Mouse (Mus musculus): ENCODE measurements around the gene Zmynd12.

The Zmynd12 gene

DNA sequence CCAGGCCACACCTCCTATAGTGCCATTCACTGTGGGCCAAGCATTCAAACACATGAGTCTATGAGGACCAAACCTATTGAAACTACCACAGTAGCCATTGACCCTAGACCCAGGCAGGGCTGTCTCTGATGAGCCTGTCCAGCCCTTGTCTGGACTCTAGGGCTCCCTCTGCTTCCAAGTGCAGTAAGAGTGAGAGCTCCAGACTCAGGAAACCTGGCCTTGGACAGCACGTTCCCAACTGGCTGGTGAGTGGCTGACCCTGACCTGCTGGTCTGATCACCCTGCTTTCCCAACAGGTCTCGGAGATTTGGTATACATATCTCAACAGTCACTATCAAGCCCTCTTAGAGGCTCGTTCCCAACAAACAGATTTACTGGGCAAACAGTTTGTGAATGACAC is 25.2 kb downstream of the Zmynd12 start:
- no peak for DNase-seq (ENCODE audit: low spot score)

DNA sequence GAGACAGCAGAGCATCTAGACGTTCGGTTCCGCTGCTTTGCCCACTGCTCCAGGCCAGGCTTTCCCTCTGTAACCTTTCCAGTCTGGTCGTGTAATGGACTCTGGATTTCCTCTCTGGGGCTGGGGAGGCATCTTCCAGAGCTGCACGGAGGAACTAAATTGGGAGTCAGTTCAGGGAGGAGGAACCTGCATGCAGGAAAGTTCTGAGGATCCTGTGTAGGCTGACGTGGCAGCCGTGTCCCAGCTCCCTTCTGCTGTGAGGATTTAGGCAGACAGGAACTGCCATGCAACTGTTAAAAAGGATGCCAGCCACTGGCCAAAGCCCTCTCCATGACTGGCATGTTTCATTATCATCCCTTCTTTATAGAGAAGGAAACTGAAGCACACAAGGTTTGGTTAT is 27.8 kb downstream of the Zmynd12 start:
- DNase-seq (ENCODE audit: low spot score): no peak

DNA sequence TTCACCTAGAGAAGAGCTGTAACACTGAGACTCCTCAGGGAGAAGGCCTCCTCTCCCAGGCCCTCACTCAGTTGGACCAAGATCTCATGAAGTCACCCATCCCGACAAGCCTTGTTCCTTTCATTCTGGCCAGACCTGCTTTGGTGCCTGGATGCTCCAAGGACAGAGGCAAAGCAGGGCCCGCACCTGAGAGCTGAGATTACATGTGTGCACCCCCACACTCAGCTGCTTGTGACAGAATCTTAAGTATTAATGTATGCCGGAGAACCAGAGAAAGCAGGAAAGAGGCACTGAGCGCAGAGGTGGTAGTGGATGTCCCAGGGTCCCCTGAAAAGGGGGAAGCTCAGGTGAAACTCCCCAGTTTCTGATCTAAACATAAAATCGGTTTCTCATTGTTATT is 30.5 kb downstream of the Zmynd12 start:
- DNase-seq (ENCODE audit: low spot score): no peak

DNA sequence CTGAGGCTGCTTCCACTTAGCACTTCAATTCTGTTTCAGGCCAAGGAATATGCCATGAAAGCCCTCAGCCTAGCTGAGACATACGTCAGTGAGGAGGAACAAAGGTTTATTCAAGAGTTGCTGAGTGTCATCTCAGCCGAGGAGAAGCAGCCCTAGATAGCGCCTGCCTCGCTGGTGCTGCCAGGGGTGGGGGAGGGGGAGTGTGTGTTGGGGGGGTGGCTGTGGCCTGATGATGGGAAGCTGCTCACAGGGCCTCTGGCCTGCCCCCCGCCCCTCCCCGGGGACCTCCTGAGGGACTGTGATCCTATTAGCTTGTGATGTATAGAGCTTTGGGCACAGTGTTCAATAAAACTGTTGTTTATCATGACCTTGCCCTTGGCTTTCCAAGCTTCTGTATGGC is 30.9 kb downstream of the Zmynd12 start:
- DNase-seq (ENCODE audit: low spot score): no peak

DNA sequence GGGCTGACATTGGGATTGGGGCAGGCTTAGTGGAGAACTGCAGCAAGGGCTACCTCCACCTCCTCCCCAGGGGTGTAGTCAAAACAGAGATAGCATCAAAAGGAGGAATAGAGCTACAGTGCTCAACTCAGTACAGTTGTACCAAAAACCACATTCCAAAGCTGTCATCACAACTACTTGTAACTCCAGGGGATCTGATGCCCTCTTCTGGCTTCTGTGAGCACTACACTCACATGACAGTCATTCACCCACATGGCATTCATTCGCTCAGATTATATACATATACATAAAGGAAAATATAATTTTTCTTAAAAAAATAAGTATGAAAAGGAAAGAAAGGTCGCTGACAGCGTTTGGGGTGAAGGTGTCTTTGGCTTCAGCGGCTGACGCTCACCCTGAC is 37.7 kb downstream of the Zmynd12 start:
- DNase-seq (ENCODE audit: low spot score): no peak

DNA sequence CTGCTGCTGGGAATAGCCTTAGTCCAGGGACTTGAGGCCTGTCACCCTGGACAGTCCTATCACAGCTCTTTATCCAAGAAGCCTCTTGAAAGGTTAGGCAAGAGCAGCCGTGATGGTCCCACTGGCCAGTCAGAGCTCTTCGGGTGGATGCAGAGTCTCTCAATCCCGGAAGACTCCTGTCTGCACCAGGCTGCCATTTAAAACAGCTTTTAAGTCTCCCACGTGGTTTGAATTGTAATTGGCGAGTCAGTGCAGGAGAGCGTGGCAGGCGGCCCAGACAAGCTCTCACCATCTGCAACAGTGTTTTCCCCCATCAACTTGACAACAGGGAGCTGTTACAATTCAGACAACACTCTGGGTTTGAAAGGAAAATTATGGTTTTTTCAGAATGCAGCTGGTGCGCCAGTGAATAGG is 38.1 kb downstream of the Zmynd12 start:
- no peak for DNase-seq (ENCODE audit: low spot score)

DNA sequence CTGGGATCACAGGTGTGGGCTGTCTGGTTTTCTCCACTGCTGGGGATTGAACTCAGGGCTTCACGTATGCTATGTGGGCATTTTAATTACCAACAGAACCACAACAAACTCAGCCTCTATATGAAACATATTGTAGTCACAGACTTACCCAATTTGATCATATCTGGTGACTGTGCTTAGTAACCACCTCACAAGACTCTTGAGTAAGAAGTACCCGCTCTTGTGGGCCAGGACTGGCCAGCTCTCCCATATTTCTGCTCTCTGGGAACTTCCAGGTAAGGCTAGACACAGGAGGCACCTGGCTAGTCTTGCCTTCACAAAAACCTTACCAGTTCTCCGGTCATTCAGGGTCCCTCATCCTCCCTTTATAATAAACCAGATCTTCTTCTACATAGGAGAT is 39.8 kb downstream of the Zmynd12 start:
- no peak for DNase-seq (ENCODE audit: low spot score)

DNA sequence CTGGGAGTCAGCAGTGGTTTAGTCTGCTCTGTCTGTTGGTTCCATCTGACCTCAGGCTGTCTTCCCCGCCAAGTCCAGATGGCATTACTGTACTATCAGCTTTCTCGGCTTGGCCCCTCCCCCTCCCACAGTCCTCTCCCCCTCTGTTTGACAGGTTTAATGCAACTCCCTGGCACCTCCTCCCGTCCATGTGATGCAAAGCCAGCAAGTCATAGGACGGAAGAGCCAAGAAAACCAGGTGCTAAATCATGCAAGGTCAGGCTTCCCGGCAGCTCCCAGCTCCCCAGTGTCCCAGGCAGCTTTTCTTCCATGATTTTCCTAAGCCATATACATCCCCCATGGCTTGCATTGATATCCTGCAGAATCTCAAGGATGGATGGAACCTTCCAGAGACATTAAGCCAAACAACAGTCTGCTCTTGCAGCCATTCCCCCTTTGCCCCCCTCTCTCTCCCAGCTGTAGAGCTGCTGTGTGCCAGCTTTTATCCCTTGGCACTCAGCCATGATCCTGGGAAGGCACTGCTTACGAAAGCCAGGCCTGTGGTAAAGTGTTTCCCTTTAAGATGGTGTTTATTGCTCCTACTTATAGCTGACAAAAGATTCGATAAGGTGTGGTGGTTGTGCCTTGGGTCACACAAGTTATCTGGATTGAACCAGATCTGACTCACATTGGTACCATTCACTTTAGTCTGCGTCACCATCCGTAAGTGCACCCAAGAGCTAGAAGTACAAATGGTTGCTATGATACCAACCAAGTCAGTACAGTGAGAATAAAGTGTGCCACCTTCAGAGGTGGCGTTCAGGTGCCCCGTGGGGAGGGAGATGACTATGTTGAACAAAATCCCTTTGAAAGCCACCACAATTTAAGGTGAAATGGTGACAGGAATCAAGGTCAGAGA is 40.5 kb downstream of the Zmynd12 start:
- peak; percentile 7 for DNase-seq (ENCODE audit: low spot score)

DNA sequence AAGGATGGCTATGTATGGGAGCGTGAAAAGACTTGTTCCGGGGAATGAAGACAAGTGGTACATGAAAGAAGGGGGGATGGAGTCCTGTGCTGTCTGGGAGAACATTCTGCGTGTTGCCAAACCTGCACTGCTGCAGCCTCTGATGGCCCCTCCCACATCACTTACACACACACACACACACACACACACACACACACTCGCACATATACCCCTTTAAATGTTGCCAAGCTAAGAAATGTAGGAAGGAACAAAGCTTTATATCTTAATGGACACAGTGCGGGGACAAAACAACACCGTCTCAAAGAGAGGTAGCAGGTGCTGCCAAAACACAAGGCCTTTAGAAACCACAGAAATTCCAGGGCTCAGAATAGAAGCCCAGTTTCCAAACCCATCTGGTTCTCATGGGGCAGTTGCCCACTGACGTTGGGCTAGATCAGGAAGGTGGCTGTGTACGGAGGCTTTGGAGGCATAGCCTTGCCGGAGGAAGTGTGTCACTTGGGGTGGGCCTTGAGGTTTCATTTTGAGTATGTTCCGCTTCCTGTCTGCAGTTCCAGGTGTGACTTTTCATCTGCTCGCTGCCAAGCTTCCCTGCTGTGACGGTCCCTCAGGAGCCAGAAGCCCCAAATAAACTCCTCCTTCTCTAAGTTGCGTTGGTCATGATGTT is 41.3 kb downstream of the Zmynd12 start:
- DNase-seq (ENCODE audit: low spot score): no peak

DNA sequence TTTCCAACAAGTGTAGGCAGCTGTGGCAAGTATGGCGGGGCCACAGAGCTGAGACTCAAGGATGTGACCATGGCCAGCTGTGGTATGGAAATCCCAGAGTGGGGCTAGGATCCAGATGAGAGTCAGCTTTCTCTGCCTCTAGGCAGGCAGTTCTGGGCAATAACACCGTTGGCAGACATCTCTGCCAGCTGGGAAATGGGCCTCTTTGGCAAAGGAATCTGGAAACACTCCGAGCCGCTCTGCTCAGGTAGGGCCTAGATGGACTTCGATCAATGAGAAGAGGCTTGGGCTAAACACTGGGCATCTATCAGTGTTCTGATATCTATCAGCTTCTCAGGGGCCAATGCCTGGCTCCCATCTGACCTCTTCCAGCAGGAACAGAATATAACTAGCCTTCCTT is 43.2 kb downstream of the Zmynd12 start:
- no peak for DNase-seq (ENCODE audit: low spot score)

DNA sequence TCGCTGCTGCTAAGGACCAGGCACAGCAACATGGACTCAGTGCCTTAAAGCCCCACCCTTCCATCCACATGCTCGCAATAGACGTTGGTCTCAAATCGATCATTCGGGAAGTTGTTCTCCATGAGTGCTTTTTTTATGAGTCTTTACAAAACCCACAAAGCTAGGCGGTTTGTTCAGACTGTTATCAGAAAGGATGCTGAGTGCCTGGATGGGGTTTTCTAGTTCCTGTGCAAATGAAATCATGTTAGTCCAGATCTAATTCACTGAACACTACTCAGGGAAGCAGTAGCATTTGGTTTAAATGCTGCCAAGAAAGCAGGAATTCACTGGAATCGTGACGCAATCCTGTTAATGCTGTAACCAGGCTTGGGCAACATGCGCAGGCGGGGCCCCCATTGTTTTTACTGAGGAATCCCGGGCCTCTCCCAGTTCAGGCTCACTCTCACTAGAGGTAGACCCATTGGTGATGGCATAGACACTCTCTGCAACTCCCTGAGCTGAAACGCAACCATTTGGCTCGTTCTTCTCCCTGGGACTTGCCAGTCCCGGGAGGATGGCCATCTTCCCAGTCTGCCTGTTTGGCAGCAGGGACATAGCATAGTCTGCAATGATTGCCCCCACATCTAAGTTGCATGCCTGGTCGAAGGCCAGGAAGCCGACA is 45.2 kb downstream of the Zmynd12 start:
- DNase-seq (ENCODE audit: low spot score): no peak

DNA sequence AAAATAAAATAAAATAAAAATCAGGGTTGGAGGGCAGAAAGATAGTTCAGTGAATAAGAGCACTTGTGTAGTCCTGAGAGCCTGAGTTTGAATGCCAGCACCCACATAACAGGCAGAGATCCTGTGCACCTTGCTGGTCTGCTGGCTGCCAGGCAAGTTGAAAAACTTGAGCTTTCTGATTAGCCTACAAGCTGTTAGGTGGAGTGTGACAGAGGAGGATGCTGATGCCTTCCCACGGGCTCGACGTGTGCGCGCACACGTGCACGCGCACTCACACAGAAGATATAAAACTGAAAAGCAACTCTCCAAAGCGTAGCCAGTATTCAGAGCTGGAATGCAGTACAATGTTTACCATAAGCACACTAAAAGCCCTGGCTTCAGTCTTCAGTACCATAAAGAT is 49.9 kb downstream of the Zmynd12 start:
- no peak for DNase-seq (ENCODE audit: low spot score)

DNA sequence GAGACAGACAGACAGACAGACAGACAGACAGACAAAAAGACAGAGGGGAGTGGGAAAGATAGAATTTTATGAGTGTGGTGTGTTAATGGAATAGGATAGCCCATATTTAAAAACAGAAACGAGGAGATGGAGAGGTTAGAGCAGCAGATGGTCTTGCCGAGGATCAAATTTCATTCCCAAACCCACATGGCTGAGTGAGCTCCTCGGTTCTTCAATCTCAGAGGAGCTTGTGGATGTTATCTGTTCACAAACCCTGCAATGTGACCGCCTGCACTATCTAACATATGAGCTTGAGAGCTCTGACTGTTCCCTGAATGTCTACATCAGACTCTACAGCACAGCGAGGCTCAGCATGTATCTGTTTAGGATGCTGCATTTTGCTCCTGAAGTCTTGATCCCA is 50.5 kb downstream of the Zmynd12 start:
- peak; percentile 4 for DNase-seq (ENCODE audit: low spot score)

DNA sequence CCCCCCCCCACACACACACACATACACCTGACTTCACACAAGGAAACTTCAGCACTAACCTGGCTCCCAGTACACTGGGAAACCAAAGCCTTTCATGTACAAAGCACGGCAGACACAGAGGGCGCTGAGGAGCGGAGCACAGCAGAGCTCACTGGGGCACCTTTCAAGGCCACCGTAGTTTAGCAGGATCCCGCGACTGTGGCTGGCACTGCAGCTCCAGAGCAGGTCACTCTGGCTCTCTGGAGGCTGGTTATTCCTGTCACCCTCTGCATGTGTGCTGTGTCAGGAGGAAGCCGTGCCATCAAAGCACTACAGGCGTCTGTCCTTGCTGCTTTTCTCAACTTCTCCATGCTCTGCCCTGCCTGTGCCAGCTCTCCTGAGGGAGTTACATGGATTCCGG is 60.4 kb downstream of the Zmynd12 start:
- no peak for DNase-seq (ENCODE audit: low spot score)

DNA sequence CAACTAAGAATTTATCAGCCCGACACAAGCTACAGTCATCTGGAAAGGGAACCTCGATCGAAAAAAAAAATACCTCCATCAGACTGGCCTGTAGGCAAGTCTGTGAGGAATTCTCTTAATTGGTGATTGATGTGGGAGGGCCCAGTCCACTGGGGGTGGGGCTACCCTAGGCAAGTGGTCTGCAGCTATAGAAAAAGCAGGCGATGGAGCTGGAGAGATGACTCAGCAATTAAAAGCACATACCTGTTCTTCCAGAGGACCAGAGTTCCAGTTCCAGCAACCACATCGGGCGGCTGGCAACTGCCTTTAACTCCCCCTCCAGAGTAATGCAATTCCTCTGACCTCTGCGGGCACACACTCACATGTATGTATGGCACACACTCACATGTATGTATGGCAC is 62.3 kb downstream of the Zmynd12 start:
- no peak for DNase-seq (ENCODE audit: low spot score)

DNA sequence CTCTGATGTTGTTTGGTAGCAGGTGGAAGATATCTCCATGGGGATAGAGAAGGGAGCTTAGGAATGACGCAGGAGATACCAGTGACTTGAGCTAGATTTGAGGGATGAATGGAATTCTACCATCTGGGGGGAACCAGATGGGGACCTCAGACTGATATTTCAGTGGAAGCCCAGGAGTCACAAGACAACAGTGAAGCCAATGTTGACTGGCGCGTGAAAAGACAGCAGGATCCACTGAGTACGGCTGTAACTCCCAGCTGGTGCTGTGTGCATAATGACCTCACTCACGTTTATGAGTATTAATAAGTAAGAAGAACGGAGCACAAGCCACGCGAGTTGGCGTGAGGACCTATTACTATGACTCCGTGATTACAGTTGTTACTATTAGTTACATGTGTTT is 67.1 kb downstream of the Zmynd12 start:
- no peak for DNase-seq (ENCODE audit: low spot score)

DNA sequence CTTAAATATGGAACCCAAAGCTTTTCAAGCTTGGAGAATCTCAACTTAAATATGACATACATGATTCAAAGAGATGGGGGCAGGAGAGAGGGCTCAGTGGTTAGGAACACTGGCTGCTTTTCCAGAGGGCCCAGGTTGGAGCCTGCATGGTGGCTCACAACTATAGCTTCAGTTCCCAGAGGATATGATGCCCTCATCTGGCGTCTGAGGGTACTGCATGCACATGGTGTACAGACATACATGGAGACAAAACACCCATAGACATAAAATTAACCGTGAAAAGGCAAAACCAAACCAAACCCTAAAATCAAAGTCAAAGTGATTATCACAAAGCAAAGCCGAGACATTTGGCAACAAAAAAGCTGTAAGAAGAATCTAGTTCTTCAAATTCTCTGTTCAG is 68.2 kb downstream of the Zmynd12 start:
- DNase-seq (ENCODE audit: low spot score): no peak

DNA sequence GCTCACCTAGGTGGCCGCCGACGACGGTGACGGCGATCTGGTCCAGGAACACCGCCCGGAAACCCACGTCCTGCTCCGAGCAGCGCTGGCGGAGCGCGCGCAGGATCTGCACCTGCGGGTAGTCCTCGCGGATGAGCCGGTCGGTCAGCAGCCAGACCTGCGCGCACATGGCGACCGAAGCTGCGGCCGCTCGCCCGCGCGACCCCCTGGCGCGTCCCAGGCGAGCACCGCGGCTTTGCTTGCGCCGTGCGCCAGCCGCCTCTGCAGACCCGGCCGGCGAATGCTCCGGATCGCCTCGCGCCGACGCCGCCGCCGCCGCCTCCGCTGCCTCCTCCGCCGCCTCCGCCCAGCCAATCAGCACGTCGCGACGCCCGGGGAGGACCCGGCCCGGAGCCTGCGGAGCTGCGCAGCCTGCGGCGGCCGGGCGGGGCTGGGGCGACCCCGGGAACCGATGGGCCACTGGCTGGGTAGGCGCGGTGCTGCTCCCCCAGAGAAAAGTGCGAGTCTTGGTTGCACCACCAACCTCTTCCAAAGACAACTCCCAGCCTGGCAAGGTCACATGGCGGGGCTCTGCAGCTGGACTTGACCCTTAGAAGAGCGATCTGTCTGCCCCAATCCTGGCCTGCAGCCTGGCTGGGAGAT is 69.8 kb downstream of the Zmynd12 start, which contains the start of gene Rimkla:
Rimkla (minus strand) TSS at position 338 of the 642 bp plus-strand sequence.
- peak; percentile 68 for DNase-seq (ENCODE audit: low spot score)

DNA sequence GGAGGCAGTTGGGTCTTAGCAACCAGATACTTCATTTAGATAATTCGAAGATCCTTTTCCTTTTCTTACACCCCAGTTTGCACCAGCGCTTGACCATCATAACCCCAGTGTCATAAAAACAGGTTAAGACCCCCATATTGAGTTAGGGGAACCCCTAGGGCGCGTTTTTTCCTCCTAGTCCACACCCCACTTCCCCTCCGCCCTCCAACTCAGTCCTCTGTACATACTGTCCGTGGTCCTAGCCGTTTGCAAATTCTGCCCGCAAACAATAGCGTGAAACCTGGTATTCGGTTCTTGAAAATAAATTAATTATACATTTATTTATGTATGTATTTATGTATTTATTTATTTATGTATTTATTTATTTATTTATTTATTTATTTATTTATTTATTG is 70.3 kb downstream of the Zmynd12 start:
- no peak for DNase-seq (ENCODE audit: low spot score)

DNA sequence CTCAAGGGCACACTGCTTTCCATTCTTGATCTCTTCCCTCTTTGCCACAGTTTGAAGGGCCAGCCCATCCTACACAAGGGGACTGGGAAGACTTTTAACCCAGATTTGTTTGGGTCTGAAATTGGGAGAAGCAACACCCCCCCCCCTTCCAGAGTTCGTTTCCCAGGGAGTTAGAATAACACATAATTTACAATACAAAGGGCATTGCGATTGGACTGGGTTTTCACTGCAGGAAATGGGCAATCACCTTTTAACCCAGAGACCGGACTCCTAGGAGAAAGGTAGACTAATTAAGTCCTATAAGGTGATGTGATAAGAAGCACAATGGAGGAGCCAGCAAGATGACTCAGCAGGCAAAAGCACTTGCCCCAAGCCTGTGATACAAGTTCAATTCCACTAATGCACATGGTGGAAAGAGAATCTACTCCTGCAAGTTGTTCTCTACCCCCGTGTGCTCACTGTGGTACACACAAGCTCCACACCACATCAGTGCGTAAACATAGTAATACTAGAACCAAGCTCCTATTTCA is 75.8 kb downstream of the Zmynd12 start:
- no peak for DNase-seq (ENCODE audit: low spot score)

DNA sequence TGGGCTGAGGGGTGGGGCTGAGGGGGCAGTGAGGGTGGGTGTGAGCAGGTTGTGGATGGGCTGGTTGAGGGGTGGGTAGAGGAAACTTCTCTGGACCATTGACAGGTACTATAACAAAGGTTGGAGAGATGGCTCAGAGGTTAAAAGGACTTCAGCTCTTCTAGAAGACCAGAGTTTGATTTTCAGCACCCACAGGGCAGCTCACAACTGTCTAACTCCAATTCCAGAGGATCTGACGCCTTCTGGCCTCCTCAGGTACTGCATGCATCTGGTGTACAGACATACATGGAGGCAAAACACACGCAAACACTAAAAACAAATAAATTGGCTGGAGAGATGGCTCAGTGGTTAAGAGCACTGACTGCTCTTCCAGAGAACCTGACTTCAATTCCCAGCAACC is 89.0 kb downstream of the Zmynd12 start:
- DNase-seq (ENCODE audit: low spot score): no peak

DNA sequence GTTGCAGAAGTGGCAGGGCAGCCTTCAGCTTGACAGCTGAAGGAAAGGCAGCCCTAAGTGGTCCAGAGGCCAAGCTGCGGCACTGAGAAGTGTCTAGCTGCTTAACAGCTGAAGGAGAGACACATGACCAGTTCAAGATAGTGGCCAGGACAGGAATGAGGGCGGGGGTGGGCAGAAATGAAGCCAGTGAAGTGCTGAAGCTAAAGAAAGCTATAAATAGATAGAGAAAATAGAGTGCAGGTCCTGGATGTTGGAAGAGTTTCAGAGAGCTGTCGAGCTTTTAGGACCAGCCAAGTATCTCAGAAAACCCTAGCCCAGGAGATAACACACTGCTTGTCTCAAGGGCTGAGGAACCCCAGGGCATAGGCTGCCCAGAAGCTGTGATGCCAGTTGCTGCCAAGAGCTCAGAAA is 90.1 kb downstream of the Zmynd12 start:
- DNase-seq (ENCODE audit: low spot score): no peak
